Mouse (Mus musculus) cerebellum, adult 8-10 months (tissue): ENCODE measurements at regions not wholly inside any gene's neighbourhood (a gene's known extent, or its start where the extent isn't known, plus 50 kb on each side); places are given as distances from the start of the nearest gene placed in this dataset.
A peak's percentile ranks its signal among the peaks of the same experiment; 100 is the strongest.

Experiments used
- DNase-seq: peaks from one replicate; pipeline ENCODE4 v3.0.0; 2022

DNA sequence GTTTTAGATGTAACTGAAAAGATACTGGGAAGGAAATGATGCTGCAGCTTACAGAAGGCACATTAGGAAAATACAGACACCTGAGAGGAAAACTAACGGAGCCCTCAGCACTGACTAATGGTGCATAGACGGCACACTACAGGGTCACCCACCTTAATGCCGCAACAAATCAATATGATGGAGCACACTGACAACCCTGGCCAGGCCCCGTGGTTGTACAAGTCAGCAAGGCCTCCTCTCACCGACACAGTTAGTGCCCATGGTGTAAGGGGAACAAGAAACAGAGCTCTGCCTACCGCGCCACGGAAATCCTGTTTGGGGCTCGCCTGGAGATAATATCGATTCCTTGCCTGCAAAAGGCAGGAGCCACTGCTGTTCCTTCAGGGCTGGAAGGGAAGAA is 273.9 kb downstream of the Prim2 start:
- no peak for DNase-seq

- no peak for DNase-seq
Measured at GRCm38 (mm10) chr1:33394989-33395594, 274.5 kb downstream of the Prim2 start.

DNA sequence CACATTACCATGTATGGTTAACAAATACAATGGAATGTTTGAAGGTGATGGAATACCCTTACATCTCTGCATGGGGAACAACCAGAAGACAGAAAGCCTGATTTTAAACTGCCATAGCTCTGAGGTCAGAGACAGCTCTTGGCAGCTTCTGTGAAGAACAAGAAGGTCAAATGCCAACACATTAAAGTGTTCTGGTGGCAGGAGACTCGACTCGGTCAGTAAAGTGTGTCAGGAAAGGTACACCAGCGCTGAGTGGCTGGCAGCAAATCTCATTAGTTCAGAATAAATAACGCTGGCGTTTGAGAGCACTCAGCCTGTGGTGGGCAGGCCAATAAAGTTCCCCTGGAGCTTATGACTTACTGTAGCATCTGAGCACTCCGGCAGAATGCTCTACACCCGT is 298.8 kb downstream of the Prim2 start:
- DNase-seq: no peak

GRCm38 (mm10) chr1:33362688-33363426 is 306.7 kb downstream of the Prim2 start:
- DNase-seq: no peak

DNA sequence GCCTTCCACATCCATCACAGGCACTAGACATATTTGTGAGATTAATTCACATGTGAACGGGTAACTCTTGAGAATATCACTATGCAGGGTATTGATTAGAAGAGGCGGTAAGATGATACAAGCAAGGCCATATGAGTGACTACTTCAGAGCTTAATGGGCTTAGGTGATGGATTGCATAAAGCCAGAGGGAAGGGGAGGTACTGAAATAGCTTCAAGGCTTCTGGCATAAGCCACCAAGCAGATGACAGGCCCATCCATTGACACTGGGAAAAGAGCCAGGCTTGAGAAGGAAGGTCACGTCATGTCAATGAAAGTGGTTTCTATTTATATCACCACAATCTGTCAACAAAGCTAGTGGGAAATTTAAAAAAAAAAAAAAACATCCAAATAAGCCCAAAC is 335.5 kb downstream of the Prim2 start:
- peak; percentile 16 for DNase-seq
